Mouse (Mus musculus) lung, postnatal 14 days (tissue): ENCODE data around the gene Tas1r1.

ENCODE experiments used
- DNase-seq: peaks from one replicate; pipeline ENCODE4 v3.0.0; 2021

The Tas1r1 gene

DNA sequence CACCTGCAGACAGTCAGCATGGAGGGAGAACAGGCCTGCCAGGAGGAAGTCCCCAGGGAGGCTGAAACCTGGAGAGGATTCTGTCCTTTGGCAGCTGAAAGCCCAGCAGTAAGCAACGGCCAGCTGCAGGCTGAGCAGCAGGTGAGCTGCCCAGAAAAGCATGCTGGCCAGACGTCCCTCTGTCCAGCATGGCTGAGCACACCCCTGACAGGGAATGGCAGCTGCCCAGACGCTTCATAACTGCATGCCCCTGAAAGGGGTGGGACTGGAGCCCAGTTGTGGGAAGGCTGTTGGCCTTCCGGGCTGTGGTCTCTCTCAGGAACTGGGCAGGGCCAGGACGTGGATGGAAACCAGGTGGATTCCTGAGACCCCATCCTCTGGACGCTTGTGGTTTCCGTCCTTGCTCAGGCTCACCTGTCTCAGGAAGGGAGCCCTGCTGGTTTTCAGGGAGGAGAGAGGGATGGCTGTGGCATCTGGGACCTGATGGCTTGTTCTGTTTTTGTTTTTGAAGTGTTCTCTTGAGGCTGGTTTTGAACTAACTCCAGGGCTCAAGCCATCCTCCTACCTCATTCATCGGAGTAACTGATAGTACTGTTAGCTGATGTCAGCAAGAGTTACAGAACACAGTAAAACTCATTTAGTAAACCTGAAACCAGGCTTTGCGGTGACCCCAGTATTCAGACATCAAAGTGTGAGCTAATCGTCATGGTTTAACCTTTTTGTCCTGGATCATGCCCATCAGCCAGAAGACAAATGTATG is at the start of gene Tas1r1:
Tas1r1 (minus strand) TSS at position 344 of the 760 bp plus-strand sequence.
- DNase-seq, result no peak

DNA sequence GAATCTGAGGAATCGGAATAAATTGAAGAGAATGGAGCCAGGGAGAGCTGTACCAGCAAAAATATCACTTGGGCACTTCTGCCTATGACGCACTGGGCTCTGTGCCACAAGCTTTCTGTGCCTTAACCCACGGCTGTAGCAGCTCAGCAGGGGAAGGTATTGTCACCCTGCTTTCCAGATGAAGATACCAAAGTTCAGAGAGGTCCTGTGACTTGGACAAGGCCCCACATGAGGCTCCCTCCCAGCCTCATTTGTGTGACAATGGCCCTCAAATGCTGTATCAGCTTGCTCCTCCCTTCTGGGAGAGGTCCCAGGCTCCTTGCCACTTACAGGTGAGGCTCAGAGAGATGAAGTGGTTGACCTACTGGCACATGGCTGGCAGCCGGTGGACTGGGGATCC is 49.8 kb upstream of the Tas1r1 start:
- no peak for DNase-seq

DNA sequence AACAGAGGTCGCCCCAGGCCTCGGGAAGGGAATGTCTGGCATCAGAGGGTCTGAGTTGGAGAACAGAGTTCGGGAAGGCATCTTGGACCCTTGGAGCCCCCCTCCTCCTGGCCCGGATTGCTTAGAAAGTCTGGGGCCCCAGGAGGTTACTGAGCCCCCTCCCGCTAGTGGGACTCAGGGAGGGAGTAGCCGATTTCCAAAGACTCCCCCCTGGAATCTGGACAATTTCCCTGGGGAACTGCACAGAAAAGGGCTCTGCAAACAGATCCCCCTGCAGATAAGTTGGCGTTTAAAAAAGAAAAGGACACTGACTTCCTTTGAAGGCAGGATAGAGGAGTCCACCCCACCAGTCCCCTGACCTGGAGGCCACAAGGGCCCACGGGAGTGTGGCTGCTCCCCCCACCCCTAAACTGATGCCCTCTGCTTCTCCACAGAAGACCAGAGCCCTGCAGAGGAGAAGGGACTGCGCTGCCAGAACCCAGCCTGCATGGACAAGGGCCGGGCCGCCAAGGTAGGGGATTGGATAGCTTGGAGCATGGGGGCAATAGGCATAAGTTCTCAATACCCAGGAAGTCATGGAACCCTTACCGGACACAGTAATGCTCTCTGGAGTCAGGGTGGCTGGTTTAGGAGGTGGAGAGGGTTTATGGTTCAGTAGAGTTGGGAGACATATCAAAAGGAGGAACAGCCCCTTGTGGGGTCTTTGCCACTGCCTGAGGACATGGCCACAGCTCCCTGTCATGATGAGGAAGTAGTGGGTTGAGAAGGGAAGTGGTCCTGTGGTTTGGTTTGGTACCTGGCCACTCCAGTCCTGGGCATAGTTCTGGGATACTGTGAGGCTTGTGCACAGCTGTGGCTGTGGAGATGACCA is 49.1 kb upstream of the Tas1r1 start:
- no peak for DNase-seq

DNA sequence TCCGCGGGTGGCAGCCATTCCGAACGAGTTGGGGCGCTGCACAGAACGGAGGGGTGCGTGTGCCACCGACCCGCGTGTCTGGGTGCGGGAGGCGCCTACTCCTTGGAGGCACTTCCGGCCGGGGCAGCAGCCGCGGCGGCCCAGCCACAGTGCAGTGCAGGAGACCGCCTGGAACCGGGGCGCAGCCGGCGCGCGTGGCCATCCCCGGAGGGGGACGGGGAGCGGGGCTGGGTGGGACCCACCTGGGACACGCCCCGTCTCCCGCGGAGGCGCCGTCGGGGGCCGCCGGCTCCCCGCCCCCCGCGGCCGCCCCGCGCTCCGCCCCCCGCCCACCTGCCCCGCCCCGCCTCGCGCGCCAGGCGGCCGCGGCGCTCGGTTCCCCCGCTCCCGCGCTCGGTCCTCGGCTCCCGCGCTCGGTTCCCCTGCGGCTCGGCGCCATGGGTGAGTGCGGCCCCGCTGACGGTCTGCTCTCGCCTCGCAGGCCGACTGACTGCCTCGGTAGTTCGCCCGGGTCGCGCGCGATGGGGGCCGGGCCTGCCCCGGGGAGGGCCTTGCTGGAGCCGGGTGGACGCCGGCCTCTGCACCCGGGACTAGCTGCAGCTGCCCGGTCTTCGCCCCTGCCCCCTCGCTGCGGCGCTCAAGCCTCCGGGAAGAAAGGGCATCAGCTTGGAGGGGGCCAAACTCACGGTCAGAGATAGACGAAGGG is 48.3 kb upstream of the Tas1r1 start:
- peak; percentile 62 for DNase-seq

DNA sequence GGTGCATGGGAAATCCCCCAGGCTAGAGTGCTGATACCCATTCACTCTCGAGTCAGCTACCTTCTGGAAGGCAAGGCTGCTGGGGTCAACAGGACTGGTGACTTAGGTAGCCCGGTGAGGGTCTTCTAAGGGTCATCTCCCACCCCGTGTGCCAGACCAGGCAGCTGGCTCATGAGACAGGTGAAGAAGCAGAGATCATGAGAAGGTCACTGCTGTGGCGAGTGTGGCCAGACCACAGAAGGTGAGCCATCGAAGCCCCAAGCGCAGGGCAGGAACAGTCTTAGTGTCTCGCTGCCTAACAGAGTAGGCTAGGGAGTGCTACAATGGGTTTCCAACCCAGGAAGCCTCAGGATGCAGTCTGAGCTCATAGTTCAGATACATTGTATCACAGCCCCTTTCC is 46.2 kb upstream of the Tas1r1 start:
- DNase-seq, result no peak

DNA sequence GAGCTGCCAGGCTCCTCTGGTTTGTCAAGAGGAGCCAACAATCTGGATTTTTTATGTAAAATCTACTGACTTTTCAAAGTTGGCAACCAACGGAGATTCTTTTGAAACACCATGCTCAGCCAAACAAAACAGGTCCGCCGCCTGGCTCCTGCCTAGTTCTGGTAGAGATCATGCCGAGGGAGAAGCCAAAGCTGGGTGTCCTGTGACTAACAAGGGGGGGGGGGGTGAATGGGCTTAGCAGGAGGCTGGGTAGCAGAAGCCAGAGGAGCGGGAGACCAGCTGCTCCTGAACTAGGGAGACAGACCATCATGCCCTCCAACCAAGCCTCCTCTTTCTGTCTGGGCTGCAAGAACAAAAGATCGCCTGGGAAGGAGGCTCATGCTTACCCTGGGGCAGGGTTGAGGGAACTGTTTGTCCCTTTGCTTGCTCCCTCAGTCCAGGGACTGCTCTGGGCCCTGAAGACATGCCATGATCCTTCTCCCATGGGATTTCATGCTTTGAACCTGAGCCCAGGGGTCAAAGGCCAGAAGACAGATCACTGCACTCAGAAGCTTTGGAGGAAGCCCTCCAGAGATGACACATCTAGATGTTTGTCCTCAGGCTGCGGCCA is 45.3 kb upstream of the Tas1r1 start:
- no peak for DNase-seq

DNA sequence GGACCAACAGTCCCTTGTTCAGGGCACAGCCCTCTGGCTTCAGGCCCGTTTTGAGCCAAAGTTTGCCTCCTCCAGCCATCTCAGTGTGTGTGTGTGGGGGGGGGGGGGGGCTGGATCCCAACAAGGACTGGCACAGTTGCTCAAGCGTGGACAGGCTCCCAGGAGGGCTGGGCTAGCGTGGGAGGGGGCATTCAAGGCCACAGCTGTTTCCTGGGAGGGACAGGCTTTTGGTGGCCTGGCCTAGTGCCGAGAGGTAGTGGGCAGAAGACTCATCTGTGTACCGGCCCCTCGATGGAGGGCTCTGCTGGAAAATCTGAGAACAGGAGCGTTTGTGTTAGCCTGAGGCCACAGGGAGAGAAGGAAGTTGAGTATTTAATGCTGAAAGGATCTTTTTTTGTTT is 41.6 kb upstream of the Tas1r1 start:
- DNase-seq, result no peak

DNA sequence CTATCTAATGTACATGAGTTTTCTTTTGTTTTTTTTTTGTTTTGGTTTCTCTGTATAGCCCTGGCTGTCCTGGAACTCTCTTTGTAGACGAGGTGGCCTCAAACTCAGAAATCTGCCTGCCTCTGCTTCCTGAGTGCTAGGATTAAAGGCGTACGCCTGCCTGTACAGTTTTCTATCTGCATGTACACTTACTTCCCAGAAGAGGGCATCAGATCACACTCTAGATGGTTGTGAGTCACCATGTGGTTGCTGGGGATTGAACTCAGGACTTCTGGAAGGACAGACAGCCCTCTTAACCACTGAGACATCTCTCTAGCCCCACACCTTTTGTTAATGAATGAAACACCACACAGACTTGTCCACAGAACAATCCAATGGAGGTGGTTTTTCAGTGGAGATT is 40.9 kb upstream of the Tas1r1 start:
- no peak for DNase-seq

DNA sequence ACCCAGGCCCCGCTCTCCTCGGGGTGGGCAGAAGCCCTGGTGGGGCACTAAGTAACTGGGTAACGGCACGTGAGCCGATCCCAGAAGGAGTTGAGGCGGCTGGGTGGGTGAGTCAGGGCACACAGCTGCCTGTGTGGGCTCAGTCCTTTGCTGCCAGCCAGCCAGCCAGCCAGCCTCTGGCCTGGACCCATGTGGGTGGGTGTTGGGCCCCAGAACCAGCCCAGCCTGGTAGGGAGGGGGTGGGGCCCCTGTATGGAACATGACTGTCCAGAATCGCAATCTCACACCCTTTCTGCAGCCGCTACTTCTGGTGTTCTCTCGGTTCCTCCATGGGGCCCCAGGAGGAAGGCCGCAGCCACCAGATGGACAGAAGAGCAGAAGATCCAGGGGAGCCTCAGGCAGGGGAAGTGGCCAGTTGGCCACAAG is 39.8 kb upstream of the Tas1r1 start:
- no peak for DNase-seq

DNA sequence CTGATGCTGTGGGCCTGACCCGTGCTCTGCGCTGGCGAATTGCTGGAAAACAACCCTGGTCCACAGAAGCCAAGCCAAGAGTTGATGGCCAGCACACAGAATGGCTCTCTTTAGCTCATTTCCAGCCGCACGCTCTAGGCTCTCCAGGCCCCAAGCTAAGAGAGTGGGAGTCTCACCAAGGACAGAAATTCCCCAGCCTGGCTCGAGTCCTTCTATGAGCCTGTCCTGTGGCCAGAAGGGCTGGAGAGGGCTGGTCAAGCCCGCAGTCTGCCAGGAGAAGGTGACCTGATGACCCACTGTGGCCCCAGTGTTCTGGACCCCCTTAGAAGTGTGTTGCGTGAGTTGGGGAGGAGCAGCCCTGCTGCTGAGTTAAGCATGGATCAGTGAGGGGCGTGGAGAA is 38.8 kb upstream of the Tas1r1 start:
- no peak for DNase-seq

DNA sequence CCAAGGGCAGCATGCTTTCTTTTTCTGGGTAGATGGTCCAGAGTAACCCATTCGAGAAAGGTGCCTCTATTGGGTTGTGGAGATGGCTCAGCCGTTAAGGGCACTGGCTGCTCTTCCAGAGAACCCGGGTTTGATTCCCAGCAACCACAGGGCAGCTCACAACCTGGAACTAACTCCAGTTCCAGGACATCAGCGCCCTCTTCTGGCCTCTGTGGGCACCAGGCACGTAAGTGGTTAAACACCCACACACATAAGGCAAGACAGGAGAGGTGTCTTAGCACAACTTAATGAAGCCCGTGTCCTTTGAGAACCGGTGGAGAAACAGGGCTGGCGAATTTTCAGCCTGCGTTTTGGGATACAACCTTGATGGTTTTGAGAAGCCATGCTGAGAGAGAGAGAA is 36.2 kb upstream of the Tas1r1 start:
- no peak for DNase-seq

DNA sequence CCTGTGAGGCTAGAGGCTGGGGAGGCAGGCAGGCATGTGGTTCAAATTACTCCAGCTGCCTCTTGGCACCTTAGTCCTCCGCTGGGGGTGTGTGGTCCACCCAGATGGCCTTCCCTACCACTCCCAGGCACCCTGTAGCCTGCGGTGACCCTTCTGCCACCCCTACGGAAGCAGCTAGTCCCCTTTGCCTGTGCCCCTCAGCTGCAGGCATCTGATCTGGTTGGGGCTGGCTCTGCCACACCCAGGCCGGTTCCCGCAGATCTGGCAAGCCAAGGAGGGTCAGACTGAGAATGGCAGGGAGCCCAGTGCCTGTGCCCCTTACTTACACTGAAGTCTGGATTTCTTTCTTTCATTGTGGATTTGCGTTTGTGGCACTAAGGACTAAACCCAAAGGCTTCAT is 35.3 kb upstream of the Tas1r1 start:
- DNase-seq, result no peak

DNA sequence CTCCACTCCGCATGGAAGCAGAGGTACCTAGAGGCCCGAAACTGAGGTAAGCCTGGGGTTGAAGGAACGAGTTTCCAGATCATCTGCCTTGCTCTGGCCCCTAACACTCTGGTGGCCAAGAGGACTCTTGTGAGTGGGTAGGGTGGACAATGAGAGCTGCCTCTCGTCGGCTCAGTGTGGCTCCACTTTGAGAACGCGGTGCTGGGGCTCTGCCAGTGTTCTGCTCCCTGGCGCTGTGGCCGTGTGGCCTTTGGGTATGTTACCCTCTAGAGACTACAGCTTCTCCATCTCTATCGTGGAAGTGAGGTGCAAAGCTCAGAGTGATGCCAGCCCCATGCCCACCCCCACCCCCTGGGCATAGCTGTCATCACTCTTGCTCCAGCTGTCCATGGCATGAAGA is 34.3 kb upstream of the Tas1r1 start:
- DNase-seq, result no peak

DNA sequence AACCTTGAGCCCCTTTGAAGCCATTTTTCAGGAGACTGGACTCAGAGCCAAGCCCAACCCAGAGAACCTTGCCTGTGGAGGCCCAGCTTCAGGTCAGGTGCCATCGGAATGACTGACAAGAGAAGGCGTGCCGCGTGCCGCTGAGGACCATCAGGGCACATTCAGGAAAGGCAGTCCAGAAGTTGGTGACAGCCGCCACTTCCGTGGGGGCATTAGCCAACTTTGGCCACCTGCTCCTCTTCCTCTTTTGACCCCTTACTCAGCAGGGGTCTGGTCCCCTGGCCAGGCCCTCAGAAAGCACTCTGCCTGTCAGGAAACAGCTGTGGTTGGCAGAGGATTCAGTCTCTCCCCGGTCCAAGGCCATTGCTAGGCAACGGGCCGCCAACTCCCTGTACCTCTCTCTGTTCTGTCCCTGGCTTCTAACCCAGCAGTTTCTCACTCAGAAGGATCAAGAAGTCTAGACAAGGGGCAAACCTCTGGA is 33.8 kb upstream of the Tas1r1 start, which contains the start of gene Plekhg5:
Plekhg5 (plus strand) TSS at position 378 of the 481 bp plus-strand sequence.
- DNase-seq, result peak; percentile 50

DNA sequence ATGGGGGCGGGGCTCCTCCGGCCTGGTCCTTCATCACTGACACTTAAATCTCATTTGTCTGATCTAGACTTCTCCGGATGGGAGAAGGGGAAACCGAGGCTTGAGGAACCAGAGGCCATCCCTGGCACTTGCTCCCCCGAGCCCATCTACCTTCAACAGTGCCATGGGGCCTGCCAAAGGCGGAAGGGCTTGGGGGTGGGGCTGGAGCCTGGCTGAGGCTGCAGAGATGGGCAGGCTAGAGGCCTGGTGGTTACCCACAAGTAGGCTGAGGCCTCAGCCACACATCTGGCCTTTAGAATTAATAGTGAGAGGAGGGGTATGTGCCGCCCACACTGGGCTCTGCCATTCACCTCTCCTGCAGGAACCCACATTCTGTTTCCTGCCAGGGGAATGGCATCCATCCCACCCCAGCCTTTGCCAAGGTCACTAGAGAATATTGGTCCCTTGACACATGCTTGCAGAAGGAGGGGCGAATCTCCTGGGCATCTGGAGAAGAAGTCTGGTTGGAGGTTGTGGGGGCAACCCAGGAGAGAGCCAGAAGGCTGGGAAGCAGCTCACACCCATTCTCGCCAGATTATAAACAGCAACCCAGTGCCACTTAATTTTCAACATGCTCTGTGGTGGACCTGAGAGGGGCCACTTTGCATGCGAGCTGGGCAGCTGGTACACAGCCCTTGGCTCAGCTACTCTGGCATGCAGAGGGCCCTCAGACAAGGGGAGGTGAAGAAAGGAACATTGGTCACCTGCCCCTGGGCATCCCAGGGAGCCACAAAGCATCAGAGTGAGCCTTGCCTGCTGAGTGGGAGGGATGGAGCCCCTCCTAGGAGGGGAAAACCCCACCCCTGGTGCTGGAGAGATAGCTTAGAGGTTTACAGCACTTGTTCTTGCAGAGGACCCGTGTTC is 32.4 kb upstream of the Tas1r1 start:
- DNase-seq, result no peak

DNA sequence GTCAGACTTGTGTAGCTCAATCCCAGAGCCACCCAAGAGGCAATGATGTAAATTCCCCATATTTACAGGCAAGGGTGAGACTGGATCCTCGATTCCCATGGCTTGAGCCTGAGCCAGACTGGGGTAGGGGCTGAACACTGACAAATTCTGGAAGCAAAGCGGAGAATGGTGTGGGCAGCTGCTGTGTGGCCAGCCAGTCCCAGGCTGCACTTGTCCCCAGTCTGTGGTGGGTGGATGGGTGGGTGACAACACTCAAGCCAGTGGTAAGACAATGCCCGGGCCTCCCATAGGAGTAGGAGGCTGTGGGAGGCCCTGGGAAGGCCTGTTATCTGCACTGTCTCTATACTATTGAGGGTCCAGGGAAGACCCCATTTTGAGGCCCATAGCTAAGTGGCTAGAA is 30.9 kb upstream of the Tas1r1 start:
- DNase-seq, result no peak

DNA sequence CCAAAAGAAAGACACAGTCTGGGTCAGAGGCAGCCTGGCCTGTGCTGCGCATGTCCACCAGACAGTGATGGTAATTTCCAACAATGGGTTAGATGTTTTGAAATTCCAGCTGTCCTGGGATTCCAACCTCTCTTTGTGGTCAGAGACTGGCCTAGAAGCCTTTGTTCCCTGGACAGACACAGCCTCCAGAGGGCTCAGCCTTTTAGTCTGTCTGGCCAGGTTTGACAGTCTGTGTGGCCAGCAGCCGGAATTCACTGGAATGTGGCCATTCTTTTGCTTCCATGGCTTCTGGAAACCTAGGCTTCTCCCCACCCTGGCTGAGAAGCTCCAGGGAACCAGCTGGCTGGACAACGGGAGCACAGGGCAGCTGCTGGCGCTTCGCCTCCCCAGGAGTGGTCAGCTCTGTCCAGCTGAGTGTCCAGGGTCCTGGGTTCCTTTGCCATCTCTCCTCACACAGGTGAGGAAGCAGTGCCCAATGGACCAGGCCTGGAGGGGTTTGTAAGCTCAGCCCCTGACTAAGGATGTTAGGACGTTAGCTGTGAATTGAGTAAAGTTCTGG is 29.9 kb upstream of the Tas1r1 start:
- DNase-seq, result no peak

DNA sequence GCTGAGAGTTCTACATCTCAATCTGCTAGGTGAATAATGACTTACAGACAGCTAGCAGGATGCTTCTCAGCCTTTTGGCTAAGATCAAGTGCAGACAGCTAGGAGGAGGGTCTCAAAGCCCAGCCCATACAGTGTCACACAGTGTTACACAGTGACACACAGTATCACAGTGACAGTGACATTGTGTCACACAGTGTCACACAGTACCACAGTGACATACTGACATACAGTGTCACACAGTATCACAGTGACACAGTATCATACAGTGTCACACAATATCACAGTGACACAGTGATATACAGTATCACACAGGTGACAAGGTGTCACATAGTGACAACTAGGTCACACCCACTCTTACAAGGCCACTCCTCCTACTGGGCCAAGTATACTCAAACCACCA is 28.9 kb upstream of the Tas1r1 start:
- no peak for DNase-seq

DNA sequence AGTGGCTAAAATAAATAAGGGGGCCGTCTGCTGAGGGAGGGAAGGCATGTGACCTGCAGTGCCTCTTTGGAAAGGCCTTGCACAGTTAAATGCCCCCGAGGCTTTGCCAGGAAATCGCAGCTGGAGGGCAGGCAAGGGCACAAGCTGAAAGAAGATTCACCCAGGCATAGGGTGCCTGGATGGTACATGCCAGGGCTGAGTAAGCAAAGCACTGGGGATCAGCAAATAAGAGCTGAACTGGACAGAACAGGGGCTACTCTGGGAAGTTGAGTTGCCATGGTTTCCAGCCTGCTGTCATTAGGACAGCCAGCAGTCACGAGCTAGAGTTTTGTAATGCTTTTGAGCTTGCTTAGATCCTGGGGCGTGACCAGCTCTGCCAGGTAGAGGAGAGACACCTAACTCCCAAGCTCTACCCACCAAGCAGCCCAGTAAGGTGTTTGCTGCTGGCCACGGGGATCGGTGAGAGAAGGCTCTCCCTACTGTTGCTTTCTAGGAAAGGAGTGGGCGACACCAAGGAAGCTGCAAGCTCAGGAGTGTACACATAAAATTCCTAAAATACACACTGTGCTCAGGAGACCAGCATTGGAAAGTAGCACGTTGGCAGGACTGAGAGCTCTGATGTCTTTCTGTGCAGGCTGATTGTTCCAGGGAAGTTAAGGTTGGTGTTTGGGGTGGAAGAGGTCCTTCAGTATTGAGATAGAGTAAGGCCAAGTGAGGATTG is 24.2 kb upstream of the Tas1r1 start:
- DNase-seq, result no peak

DNA sequence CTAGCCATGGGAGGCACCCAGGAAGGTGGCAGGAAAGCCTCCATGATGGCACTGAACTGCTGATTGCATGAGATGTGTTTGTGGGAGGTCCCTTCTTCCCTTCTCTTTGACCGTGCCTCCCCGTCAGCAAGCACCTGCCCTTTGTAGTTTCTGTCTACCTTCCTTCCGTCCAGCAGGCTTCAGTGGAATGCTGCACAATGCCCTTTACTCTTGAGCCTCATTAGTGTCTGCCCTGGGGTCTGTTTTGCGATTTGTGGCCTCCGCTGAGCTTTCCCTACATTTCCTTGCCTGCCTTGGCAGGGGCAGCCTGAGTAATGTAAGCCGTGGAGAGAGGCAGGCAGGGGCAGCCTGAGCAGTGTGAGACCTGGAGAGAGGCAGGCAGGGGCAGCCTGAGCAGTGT is 6.2 kb upstream of the Tas1r1 start:
- DNase-seq, result no peak

DNA sequence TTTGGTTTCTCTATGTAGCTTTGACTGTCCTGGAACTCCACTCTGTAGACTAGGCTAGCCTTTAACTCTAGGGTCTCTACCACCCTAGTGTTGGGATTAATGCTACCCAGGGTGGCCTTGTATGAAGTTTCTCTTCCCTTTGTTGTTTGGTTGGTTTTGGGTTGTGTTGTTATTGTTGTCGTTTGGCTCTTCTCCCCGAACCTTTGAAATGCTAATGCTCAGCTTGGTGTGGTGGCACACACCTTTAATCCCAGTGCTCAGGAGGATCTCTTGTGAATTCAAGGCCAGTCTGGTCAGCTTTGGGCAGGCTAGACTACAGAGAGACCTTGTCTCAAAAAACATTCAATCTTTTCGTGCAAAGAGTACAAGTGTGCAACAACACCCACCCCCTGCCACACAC is 4.8 kb upstream of the Tas1r1 start:
- no peak for DNase-seq
